7 mouse cellular contexts compared by ENCODE assay signal in the genomic region with DNA sequence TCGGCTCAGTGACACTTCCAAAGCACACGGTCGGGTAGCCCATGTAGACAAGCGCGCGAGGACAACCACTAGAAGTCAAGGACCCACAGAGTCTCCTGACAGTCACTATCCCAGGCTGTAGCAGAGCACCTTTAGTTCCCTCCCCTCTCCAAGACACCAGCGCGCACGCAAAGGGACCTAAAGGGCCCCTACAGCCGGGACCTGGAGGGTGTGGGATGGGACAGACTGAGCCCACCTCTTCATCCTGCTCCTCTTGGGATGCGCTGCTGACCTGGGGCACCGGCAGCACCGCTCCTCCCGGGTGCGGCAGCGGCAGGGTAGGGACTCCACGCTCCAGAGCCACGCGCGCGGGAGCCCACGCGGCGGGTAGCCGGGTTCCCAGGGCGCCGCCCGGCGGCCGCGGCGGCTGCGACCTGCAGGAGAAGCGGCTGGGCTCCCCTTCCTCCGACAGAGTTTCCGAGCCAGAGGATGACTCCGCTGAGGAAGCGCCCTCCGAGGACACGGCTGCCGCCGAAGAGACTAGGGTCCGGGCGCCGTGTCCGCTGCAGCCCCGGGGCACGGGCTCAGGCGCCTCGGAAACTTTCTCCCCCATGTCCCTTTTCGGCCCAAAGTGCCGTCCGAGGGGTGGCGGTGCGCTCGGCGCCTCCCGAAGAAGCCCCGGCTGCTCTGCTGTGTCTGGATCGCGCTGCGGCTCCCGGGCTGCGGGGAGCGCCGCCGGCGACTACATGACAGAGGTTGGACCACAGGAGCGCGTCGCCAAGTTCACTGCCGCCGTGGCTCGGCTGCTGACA. TPM values are rescaled to one million over a fixed set of nuclear protein-coding genes. Genes with fewer than 3 reads are reported as not detected.
DNase-seq lines count a peak whose midpoint lies in the region; ATAC-seq and TF ChIP-seq lines count a peak whose summit lies in the region.

No protein-coding gene starts in this region.

- H3K9me3 ChIP-seq in ES-Bruce4 (replicated peaks; ENCODE audit: control insufficient read depth, insufficient read depth, low read length, poor library complexity, severe bottlenecking) = no peaks in the 10 kb centered on the region
- H3K9me3 ChIP-seq in forebrain, embryonic 15.5 days = no peaks in the 10 kb centered on the region
- no peaks in the 10 kb centered on the region for H3K9me3 ChIP-seq in midbrain, embryonic 13.5 days
- no peaks in the 10 kb centered on the region for H3K9me3 ChIP-seq in stomach, embryonic 15.5 days

- no peak overlapping the region for H3K27ac ChIP-seq in ES-Bruce4 (ENCODE audit: insufficient read depth, low read length)
- H3K27ac ChIP-seq in forebrain, embryonic 15.5 days (replicated peaks) = no peak overlapping the region
- H3K27ac ChIP-seq in midbrain, embryonic 13.5 days = no peak overlapping the region
- H3K27ac ChIP-seq in stomach, embryonic 15.5 days = no peak overlapping the region

- peak overlapping the region; percentile 78 for H3K9ac ChIP-seq in ES-Bruce4 (ENCODE audit: low read depth, poor library complexity, severe bottlenecking)
- H3K9ac ChIP-seq in forebrain, embryonic 15.5 days (replicated peaks) = peak overlapping the region; percentile 58
- peak overlapping the region; percentile 71 for H3K9ac ChIP-seq in midbrain, embryonic 13.5 days (replicated peaks)
- H3K9ac ChIP-seq in stomach, embryonic 15.5 days = peak overlapping the region; percentile 68

- WGBS in forebrain, embryonic 15.5 days = under 1% methylated on average over 74 of the region's 74 CpGs
- WGBS in midbrain, embryonic 13.5 days = under 1% methylated on average over 72 of the region's 74 CpGs
- under 1% methylated on average over 72 of the region's 74 CpGs for WGBS in stomach, embryonic 15.5 days

- no peaks in the 10 kb centered on the region for H3K4me1 ChIP-seq in ES-Bruce4 (ENCODE audit: control insufficient read depth, insufficient read depth, low read length)
- peaks cover 23% of the 10 kb centered on the region for H3K4me1 ChIP-seq in forebrain, embryonic 15.5 days
- H3K4me1 ChIP-seq in midbrain, embryonic 13.5 days (replicated peaks) = peaks cover 27% of the 10 kb centered on the region
- H3K4me1 ChIP-seq in stomach, embryonic 15.5 days = peaks cover 3% of the 10 kb centered on the region

- peak; percentile 85 for ATAC-seq in forebrain, embryonic 15.5 days (replicated peaks)
- peak; percentile 81 for ATAC-seq in midbrain, embryonic 13.5 days
- ATAC-seq in stomach, embryonic 15.5 days (ENCODE audit: insufficient read depth, low FRiP score, low read depth) = peak; percentile 37; the same call in 1 of the 2 replicates

- H3K36me3 ChIP-seq in ES-Bruce4 (ENCODE audit: control insufficient read depth, insufficient read depth, low read length, poor library complexity, severe bottlenecking) = no peaks in the 10 kb centered on the region
- H3K36me3 ChIP-seq in forebrain, embryonic 15.5 days = no peaks in the 10 kb centered on the region
- H3K36me3 ChIP-seq in midbrain, embryonic 13.5 days = no peaks in the 10 kb centered on the region
- H3K36me3 ChIP-seq in stomach, embryonic 15.5 days = no peaks in the 10 kb centered on the region

- peak overlapping the region; percentile 98 for H3K4me2 ChIP-seq in forebrain, embryonic 15.5 days (replicated peaks)
- H3K4me2 ChIP-seq in midbrain, embryonic 13.5 days (replicated peaks) = peak overlapping the region; percentile 96
- peak overlapping the region; percentile 97 for H3K4me2 ChIP-seq in stomach, embryonic 15.5 days

- no peak for TF ChIP-seq CTCF in ES-Bruce4 (IDR thresholded peaks at IDR 0.05; ENCODE audit: low read depth, low read length)

- DNase-seq in adrenal gland, adult 2 months = peak; percentile 84
- peak; percentile 35 for DNase-seq in heart, postnatal 25 days (ENCODE audit: low spot score)
- peak; percentile 57 to 62 for DNase-seq in left cerebral cortex, postnatal 36 days (ENCODE audit: low spot score in 2 of 2)

- peak overlapping the region; percentile 78 for H3K4me3 ChIP-seq in ES-Bruce4 (ENCODE audit: low read depth, low read length)
- H3K4me3 ChIP-seq in forebrain, embryonic 15.5 days = peak overlapping the region; percentile 69
- peak overlapping the region; percentile 75 for H3K4me3 ChIP-seq in midbrain, embryonic 13.5 days (replicated peaks)
- H3K4me3 ChIP-seq in stomach, embryonic 15.5 days (replicated peaks) = peak overlapping the region; percentile 71

- no peak for TF ChIP-seq EP300 in ES-Bruce4 (IDR thresholded peaks at IDR 0.05; ENCODE audit: insufficient read depth, low read depth, low read length)

- no peak for TF ChIP-seq POLR2A in ES-Bruce4 (IDR thresholded peaks at IDR 0.05; ENCODE audit: insufficient read depth, low read length)

- H3K27me3 ChIP-seq in ES-Bruce4 (ENCODE audit: control insufficient read depth, insufficient read depth, low read length, poor library complexity, severe bottlenecking) = 0 out of 2 replicates have a peak, but pooled peaks cover 1% of the 10 kb centered on the region
- peaks cover 33% of the 10 kb centered on the region for H3K27me3 ChIP-seq in forebrain, embryonic 15.5 days
- H3K27me3 ChIP-seq in midbrain, embryonic 13.5 days = peaks cover 46% of the 10 kb centered on the region
- H3K27me3 ChIP-seq in stomach, embryonic 15.5 days (replicated peaks) = peaks cover 16% of the 10 kb centered on the region

- intact Hi-C loops in heart, postnatal 25 days (cut with DNase I) = loop anchor here (5.0 to 10.0 kb wide), 3 partner anchors 119 to 309 kb away; no protein-coding TSS in a partner anchor
- intact Hi-C loops in left cerebral cortex, postnatal 36 days (cut with DNase I) = loop anchor here (5.0 to 10.0 kb wide), 3 partner anchors 131 to 311 kb away; no protein-coding TSS in a partner anchor

RNA-seq across cellular contexts. Expression of a gene that starts 0.5 kb away (rescaled TPM):
- 22.4 and 25.3 TPM in 2 replicates for polyA plus RNA-seq in ES-Bruce4 (2011; ENCODE audit: insufficient read depth, insufficient read length, low read depth, missing spikeins)
- 10 to 100 TPM; 66.8 to 88.8 TPM for total RNA-seq in adrenal gland, adult 2 months (2021)
- polyA plus RNA-seq in adrenal gland, adult 2 months (2012; rRNA removed) = 37.1 and 40.6 TPM in 2 replicates
- polyA plus RNA-seq in forebrain, embryonic 15.5 days (2015; fragmentation: Nextera tagmentation; extraction: Ambion mirVana) = 14.6 and 16.4 TPM in 2 replicates
- 10 to 100 TPM; 34.5 to 36.8 TPM for total RNA-seq in heart, postnatal 25 days (2021)
- 10 to 100 TPM; 45.7 to 56.6 TPM for total RNA-seq in left cerebral cortex, postnatal 36 days (2021)
- 31.4 and 33.4 TPM in 2 replicates for polyA plus RNA-seq in midbrain, embryonic 13.5 days (2015; fragmentation: Nextera tagmentation; extraction: Ambion mirVana)
- 28.8 and 29.5 TPM in 2 replicates for polyA plus RNA-seq in stomach, embryonic 15.5 days (2015; fragmentation: Nextera tagmentation; extraction: Ambion mirVana)
